Mouse (Mus musculus) adrenal gland, adult 18-20 months (tissue): ENCODE measurements around the gene Itpr1. TPM values are rescaled to one million over a fixed set of nuclear protein-coding genes. Genes with fewer than 3 reads are reported as not detected.

Experiments used
- DNase-seq, 2 experiments: peaks; one replicate each; pipeline ENCODE4 v3.0.0; 2021 to 2022; ENCODE audit warnings: low spot score in 2 of 2
- total RNA-seq, 2 experiments: library from RNA; stranded (reverse); gene quantifications; 1 replicate in 1 of 2; 2 replicates in 1 of 2; pipeline ENCODE4 v1.2.3; 2021

Gene Itpr1
- total RNA-seq, 2 experiments from 2014 or later: 114 to 186 TPM

DNA sequence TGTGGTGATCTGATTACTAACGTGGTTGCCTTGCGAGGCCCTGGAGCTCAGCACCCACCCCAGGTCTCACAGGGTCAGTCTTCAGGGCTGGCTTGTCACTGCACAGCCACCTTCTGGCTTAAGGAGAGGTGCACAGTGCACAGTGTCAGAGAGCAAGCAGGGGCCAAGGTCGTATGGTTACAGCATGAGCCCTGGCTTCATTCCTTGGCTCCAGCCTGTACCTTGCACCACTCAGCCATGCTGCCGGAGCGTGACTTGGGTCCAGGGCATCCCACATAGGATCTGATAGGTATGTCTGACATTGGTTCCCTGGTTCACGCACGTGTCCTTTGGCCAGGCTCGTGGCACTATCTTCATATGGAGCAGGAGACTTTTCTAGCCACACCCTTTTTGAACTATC lies 217.1 kb downstream of the Itpr1 start:
- no peak for DNase-seq

DNA sequence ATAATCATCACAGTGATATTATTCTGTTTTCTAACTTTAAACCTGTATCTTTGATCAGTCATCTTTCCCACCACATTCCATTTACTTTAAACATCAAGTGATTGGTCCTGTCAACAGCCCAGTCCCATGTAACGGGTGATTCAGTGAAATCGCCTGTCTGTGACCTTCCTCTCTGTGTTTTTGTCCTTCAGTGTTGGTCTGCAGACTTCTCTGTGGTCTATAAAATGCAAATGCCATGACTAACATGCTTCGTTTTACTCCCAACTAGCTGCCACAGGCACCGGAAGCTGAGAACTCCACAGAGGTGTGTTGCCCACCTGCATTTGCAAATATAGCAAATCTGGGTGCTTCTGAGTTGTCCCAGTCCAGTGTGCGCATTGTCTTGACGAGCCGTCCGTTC lies 218.3 kb downstream of the Itpr1 start:
- DNase-seq: no peak

DNA sequence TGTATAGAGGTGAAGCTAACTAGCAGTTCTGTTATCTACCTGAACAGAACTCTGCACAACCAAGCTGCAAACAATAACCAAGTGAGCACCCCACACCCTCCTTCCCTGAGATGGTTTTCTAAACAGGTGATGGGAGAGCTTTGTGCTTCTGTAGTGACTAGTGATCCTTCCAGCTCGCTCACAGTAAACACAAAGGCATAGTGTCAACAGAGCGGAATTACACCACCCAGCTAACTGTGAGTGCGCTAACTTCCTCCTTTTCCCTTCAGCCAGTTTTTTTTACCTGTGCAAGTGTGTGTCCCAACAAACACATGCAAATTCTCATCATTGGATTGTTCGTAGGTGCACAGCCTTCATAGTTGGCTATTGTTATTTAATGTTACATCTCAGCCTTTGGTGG lies 219.9 kb downstream of the Itpr1 start:
- DNase-seq: no peak

DNA sequence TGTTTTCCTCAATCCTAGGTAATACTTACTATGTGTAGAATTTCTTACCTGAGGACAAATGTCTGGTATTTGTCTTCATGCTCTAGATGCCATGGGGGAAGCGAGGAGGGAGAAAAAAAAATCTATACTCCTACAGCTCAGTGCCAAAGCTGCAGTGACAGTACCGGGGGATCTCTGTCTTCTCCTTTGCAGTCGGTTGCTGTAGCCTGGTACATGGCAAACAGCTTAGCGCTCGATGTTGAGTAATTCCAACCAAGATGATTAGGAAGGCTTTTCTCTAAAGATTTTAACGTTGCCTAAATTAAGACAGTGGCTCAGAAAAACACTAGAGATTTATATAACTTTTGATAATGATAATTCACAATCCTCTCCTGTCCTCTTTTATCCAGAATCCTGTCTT lies 221.9 kb downstream of the Itpr1 start:
- no peak for DNase-seq

DNA sequence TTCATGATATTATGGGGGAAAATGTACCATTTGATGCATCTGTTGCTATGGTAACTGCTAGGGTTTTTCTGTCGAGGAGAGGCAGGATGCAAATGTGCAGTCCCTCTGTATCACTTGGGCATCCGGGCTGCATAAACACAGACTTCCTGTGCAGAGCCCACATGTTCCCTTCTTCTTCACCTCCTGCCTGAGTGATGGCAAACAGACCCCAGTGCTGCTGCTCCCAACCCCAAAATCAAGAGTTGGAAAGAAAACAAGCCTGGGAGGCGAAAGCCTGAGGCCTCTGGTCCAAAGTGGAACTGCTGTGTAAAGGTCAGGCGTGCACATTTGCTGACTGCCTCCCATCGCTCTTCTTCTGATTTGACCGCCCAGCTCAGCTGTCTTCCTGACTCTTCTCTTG lies 222.6 kb downstream of the Itpr1 start:
- no peak for DNase-seq

DNA sequence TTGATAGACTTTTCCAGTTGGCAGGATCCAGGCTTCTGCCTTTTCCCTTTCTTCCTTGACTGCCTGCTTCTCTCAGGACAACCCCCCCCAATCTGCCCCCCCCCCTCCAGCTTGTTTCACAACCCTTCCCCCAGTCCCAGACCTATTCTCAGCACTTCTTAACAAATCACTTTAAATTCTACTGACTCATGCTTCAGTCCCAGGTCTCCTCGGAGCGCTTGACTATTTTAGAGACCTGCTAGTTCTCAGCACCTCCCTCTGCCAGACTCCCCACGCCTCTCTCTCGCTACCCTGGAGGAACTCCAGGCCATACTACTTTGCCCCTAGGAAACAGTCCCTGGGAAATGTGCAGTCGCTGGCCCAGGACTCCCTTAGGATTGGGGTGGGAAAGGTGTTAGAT lies 223.7 kb downstream of the Itpr1 start:
- no peak for DNase-seq

DNA sequence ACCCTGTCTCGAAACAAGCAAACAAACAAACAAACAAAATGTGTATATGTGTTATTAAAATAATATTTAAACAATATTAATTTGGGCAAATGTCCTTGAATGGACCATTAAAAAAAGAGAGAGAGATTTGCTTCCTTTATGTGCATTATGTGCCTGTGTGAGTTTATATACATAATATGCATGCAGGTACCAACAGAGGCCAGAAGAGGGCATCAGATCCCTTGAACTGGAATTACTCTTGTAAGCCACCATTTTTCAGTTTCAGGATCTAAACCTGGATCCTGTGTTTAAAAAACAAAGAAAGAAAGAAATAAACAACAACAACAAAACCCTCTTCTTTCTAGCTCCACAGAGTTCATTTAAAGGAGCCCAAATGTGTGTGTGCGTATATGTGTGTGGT lies 228.4 kb downstream of the Itpr1 start:
- no peak for DNase-seq

DNA sequence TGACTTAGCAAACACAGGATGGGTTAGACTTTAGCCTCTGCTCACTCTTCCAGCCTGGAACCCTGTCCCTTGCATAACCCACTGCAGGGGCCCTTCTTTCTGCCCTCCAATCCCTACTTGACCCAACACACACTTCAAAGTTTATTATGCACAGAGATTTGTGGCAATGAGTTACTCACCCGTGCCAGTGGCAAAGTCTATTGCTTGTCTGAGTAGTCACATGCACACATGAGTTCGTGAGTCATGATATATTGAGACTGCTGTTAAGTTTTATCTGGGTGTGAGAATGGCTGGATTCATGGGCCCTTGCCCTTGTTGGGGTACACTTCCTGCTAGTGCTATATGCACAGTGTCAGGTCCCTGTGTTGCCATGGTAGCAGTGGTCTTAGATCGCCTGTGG lies 229.4 kb downstream of the Itpr1 start:
- DNase-seq: no peak

DNA sequence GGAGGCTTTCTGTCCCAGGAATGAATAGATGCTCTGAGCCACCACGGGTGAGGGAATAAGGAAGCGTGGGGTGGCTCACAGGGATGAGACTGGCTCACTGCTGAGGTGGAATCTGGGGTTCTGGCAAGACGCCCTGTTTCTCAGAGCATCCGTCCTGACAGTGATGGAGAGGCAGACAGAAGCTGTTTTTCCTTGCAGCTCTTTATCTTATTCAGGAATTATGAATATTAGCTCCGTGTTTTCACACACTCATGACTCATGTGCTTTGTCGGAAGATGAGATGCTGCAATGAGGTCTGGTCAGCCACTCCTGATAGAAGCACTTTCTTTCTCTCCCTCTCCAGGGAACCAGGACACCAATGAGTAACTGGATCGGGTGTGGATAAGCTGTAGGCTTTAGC lies 231.5 kb downstream of the Itpr1 start:
- DNase-seq: no peak

DNA sequence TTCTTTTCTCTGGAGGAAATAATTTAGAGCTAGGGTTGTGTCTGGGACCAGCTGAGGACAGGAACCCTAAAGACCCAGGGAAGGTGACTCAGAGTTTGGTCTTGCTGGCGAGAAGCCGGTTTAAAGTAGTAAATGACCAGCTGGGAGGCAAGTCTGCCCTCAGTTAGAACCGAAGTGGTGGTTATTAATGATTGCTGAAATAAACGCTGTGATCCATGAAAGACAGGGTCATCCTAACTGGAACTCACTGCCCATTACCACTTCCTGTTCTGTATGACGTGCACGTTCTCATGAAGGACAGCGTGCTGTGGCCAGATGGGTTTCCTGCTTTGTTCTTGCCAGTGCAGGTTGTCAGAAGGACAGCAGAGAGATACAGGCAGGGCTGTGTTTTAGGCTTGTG lies 232.1 kb downstream of the Itpr1 start:
- DNase-seq: no peak

DNA sequence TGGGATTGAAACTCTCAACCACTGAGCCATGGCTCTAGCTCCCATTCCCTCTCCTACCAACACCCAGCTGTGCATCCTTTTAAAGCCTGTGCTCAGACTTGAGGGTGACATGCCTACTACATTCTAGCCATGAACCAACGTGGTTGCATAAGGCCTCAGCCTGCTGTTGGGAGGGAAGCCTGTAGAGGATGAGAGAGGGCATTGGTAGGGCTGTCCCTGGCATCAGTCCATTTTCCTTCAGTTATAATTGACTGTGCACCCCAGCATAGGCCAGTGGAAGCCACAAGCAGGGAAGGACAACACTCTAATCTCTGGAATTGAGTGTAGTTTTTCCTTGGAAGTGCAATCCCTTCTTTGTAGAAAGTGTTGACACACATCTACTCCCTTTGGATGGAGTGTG lies 233.9 kb downstream of the Itpr1 start:
- DNase-seq: no peak

DNA sequence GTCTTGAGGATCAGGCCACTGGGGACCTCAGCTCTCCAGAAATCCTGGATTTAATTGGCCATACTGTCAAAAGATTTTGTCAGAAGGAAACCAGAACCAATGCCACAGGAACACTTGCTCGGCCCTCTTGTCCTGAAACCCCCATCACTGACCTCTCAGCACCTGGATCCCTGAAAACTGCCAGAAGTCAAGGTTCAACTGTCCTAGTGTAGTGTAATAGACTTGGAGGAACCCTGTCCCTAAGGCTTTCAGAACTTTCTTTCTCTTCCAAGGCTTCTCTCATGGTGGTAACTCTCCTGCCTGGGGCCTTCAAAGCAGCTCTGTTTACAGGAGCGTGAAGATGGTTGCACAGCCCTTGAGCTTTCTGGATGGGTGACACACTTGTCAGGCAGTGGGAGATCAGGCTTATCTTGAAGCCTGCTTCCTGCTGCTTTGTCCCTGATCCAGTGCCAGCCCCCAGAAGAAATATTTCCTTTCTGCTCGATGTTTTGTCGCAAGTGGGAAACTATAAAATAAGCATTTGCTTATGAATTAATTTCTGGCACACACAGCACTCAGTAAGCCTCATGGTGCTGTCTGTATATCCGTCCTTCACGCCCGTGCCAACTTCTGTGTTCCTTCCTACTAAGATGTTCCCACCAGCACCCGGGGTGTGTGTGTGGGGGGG lies 234.4 kb downstream of the Itpr1 start:
- DNase-seq: no peak

DNA sequence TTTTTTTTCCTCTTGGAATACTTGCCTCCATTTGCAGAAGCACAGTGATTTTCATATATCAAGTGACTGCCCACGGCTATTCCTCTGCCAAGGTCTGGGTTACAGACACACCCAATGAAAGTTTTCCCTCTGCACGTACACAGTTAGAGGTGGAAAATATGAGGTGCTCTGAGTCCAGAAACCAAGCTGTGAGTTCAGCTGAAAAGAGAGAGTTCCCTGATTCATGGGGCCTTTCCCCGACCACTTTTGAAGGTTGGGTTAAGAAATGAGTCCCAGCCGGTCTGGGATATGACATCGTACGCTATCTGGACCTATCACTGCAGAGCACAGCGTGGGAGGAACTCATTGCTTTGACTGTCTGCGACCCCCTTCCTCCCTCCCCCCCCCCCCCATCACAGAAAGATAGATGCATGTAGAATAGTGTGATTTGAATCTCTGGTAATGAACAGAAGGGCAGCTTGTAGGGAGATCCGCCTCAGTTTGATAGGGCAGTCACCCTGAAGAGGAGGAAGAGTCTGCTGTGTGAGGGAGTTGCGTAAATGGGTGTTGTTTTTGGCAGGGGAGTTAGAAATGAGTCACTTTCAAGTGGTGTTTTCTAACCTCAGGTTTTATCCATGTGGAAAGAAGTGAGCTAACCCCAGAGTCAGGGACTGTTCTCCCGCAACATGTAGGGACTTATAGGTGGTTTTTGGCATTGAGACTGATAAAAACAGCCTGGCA lies 235.3 kb downstream of the Itpr1 start:
- DNase-seq: no peak

DNA sequence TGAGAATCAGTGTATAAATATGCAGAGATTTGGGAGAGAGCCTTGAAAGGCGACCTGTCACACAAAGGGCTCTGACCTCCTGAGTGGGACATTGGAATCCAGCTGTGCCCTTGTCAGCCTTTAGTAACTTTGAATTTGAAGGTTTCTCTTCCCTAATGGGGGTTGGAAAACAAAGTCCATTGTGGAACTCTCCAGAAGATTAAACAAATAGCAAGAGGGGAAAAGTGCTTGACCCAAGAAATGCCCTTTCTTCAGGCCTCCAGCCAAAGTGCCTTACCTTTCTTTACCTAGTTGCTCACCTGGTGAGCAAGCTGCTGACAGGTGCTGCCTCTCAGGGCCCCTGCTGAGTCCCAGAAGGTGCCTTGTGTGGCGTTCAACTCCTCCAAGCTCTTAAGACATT lies 236.0 kb downstream of the Itpr1 start:
- DNase-seq: no peak

DNA sequence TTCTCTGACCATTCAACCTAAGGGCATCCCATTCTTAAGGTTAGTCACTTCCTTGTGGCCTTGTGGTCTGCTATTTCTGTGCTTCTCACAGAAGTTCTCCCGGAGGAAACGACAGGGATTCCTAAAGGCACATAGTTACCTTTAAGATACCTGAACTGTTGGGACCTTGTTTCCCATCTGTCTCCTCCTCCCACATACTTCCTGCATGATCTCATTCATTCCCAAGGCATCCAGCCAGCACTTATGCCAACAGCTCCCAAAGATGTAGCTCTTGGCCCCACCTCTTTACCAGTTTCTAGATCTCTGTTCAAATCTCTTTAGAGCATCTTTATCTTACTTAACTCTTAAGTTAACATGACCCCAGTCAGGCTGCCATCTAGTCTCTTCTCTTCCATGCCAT lies 238.6 kb downstream of the Itpr1 start:
- DNase-seq: no peak

DNA sequence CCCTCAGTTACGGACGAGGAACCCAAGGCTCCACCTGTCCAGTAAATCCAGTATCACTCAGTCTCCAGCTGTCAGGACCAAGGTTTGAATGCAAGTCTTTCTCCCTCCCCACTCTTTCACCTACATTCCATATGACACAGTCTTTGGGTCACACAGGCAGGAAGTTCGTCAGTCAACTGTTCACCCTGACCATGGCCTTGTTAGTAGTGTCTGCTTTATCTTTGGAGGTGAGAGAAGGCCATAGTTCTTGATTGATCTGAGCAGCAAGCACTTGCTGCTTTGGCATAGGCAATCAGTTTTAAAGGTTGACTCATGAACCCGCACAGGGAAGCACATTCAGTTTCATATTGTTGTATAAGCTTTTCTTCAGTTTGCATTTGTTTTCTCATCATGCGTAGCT lies 240.7 kb downstream of the Itpr1 start:
- no peak for DNase-seq

DNA sequence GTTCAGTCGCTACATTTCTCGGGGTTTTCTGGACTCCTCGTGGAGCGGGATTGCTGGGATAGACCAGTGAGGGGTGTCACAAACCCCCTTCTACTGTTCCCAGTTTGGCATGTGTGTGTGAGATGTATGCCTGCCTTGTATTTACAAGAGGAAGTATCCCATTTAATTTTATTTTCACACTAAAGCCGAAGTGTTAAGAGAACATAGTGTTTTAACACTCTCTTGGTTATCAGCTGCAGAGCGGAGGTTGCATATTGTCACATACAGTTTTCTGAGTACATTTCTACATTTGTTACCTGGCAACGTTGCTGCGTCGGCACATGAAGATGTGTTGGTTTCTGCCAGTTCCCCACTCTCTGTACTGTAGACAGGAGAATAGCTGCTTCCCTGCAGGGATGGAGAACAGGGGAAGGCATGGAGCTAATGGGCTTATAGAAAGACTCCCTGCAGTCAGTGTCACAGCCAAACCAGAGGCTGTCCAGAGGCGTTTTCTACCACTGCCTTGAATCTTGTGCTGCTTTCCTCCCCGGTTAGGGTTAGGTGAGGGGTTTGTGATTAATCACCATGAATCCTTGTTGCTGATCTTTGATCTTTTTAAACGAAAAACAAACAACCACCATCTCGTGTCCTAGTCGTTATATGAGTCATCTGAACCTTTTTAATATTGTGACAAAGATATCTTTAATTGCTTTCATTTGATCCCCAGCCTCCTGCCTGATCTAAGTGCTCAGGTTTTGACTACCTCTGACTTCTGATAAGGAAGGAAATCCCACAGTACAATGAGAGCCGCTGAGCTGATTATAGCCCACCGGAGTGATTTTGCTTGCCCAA lies 241.4 kb downstream of the Itpr1 start:
- DNase-seq: no peak

DNA sequence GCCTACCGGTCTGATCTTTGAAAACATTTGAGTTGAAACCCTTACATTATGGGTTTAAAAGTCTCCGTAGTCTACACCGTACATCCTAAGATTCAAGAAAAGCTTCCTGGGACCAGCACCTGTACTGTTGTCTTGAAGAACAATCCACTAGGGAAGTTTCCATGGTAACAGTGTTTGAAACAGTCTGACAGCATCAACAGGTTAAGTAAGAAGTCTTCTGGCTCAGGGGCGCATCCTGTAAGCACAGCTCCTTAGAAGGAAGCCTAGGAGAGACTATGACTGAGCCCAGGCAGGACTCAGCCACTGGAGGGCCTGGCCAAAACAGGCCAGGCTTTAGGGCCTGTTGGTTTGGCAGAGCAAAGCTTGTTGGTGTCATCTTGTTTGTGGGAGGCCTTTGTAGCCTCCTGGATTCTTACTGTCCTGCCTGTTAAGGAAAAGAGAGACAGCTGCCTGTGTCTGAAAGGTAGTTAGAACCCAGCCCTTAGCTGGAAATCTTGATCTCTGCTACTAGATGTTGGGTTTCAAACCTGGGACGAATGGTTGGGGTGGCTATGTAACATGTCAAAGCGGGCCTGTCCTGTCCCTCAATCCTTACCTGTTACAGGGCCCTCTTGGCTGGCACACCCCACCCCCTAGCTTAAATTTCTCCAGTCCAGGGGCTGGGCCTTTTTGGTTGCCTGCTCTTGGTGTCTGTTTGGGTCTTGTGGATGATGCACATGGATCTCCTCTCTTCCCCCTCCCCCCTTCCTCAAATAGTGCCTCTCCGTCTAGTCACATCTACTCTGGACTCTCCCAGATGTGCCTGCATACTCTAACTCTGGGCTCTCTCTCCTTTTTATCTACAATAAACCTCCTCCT lies 242.3 kb downstream of the Itpr1 start:
- no peak for DNase-seq

DNA sequence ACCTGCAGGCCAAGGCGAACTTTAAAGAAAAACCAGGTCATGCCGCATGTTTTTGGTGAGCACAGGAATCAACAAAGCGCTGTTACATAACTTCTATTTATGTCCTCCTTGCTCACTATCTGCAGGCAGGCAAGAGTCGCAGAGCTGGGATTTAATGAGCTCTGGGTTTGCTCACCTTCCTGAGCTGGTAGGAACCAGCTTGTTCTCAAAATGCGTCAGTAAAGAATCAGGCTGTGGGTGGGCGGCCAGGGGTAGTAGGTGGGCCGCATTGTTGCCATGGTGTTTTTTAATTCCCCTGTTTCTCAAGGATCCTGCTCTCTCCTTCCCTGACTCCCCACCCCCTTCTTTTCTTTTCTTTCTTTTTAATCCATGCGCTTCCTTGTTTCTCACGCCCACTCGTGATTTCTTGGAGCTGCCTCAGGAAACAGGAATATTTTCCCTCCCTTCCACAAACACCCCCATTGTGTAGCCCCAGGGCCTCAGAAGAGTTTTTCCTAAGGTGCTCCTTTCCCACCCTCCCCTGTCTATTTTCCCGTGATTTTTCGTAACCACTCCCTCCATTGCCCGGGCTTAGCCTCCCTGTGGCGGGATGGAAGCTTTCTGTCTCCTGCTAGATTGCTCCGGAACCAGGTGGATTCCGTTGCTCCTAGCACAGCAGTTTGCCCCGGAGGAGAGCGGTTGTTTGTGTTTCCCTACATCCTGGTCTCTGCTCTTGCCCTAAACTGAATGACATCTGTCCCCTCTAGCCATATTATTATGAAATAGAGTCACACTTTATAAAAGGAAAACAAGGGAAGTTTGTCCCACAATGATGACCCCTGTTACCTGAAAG lies 243.6 kb downstream of the Itpr1 start:
- no peak for DNase-seq

DNA sequence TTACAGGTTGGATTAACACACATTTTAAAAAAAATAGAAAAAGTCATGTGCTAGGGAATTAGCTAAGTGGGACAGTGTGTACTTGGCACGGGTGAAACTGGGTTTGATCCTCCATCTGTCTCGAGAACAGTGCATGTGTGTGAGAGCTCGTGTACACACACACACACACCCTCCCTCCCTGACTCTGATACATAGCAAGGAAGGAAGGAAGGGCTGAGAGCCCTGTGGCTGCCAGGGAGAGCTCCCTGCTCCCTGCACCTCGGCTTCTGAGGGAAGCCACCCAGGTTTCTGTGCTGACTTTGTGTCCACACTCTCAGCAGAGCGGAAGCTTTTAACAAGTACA lies 244.1 kb downstream of the Itpr1 start:
- DNase-seq: no peak
